Mouse (Mus musculus): Measurements from ENCODE around the gene Col23a1.
A peak's percentile ranks its signal among the peaks of the same experiment; 100 is the strongest.

Col23a1 gene

GRCm38 (mm10) chr11:51482251-51482650 is 192.5 kb downstream of the Col23a1 start:
- DNase-seq (ENCODE audit: low spot score in 2 of 2): no peak

DNA sequence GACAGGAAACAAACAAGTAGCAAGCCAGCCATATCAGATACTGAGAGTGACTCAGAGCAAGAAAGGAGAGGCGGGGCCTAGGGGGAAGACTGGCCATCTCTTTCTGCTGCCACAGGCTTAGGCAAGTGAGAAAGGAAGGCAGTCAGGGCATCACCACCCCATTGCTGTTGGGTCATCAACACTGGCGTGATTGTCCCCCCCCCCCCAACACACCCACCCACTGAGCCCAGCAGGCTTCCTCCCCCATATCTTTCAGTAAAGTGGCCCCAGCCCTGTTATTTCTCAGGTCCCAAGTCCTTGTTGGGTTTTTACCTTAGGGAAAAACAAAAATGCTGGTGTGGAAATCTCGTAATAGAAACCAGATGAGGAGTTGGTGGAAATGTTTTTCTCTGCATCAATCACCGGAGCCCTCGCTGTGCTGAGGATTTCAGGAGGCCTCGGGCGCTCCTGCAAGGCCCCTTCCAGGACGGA is 195.4 kb downstream of the Col23a1 start:
- DNase-seq (ENCODE audit: low spot score in 2 of 2): no peak

GRCm38 (mm10) chr11:51485775-51486464 is 196.2 kb downstream of the Col23a1 start:
- no peak for DNase-seq (ENCODE audit: low spot score in 2 of 2)

DNA sequence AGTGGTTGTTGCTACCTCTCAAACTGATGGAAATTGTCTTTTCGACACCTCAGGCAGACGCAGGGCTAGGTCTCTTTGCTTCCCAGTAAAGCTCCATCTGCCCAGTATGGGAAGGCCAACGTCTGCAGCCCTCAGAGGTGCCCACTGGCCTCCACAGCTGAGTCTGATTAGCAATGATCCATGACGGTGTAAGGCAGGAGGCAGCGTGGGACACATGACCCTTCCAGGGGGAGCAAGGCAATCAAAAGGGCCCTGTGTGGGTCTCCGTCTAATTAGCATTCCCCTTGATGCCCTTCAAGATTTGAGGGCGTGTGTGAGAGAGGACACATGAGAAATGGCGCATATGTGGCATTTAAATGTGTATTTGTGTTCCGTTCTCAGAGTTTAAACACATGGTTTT is 199.1 kb downstream of the Col23a1 start:
- DNase-seq (ENCODE audit: low spot score in 2 of 2): no peak

DNA sequence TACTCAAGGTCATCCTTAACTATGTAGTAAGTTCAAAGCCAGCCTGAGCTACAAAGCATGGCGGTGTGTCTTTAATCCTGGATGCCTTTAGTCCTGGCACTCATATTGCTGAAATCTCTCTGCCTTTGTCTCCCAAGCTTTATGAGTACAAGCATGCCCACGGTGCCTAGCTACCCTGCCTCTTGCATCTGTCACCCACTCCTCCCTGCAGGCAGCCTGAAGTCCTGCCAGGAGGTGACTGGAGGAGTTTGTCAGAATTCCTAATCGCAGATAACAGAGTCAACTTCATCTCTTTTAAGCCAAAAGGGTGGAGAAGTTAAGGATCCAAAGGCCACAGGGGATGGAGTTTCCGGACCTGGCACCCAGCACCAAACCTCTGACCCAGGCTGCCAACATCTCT is 203.7 kb downstream of the Col23a1 start:
- DNase-seq (ENCODE audit: low spot score in 2 of 2): no peak

DNA sequence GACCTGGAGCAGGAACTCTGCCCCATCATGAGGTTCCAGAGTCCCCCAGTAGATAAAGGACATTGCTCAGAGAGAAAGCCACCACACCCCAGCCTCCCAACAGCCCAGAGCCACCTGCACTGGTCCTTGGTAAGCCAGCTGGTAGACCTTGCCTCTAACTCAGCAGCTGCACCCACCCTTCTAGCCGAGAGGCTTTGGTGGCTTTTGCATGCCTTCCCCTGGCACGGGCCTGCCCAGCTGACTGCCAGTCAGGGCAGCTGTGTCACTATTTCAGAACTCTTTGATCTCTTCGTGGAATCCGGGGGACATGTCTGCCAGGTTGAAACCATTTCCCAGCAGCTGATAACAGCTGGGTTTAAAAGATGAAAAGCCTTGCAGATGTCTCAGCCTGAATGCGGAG is 204.5 kb downstream of the Col23a1 start:
- DNase-seq (ENCODE audit: low spot score in 2 of 2): no peak

- no peak for DNase-seq (ENCODE audit: low spot score in 2 of 2)
Observed at GRCm38 (mm10) chr11:51499776-51500175, 210.1 kb downstream of the Col23a1 start.

GRCm38 (mm10) chr11:51502431-51502851 is 212.7 kb downstream of the Col23a1 start:
- peak; percentile 23 to 76 for DNase-seq (ENCODE audit: low spot score in 2 of 2)

- DNase-seq (ENCODE audit: low spot score in 2 of 2): no peak
Observed at GRCm38 (mm10) chr11:51504946-51505345, 215.2 kb downstream of the Col23a1 start.

GRCm38 (mm10) chr11:51508053-51508452 is 218.3 kb downstream of the Col23a1 start:
- DNase-seq (ENCODE audit: low spot score in 2 of 2): no peak

DNA sequence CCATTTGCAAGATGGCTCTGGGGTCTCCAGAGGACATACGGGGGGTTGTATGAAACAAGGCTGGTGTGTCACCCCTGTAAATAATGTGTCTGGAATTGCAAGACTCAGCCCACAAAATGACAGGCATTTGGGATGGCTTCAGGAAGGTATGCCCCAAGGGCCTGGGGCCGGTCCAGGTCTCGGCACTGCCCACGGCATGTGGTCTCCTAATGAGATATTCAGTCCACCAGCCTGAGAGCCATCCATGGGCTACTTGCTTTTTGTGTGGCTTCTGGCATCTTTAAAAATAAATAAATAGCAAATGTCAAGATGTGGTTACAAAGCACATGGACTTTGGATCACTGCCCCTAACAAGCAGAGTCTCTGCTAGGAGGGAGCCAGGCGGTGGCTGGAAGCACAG is 219.5 kb downstream of the Col23a1 start:
- no peak for DNase-seq (ENCODE audit: low spot score in 2 of 2)

- no peak for DNase-seq (ENCODE audit: low spot score in 2 of 2)
Observed at GRCm38 (mm10) chr11:51513019-51513418, 223.3 kb downstream of the Col23a1 start.

DNA sequence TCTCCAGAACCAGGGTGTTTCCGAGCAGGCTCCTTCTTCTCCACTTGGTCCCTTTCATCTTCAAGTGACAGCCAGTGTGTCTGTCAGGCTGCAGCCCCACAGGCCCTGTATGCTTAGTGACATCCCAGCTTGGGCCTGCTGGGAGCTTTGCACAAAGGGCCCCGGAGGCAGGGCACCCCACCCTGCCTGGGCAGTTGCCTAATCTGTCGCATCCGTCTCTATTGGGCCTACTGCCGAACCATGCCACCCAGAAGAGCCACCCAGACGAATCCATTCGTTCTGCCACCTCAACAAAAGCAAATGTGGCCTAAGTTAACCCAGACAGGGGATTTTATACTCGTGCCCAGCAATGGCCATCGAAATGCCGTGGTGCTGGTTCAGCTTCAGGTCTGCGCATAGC is 225.6 kb downstream of the Col23a1 start:
- DNase-seq (ENCODE audit: low spot score in 2 of 2): no peak

DNA sequence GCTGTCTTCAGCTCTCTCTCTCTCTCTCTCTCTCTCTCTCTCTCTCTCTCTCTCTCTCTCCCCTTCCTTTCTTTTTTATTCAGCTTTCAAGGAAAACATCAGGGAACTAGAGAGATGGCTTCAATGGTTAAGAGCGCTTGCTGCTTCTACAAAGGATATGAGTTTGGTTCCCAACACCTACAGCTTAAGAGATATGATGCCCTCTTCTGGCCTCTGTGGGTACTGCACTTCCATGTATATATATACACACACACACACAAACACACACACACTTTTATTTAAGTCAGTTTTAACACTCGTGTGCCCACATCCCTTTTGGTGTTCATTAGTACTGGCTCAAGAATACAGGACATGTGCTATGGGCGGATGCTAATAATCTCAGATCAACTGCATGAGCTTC is 228.4 kb downstream of the Col23a1 start:
- no peak for DNase-seq (ENCODE audit: low spot score in 2 of 2)

- no peak for DNase-seq (ENCODE audit: low spot score in 2 of 2)
Observed at GRCm38 (mm10) chr11:51518585-51518984, 228.9 kb downstream of the Col23a1 start.

- DNase-seq (ENCODE audit: low spot score in 2 of 2): no peak
Observed at GRCm38 (mm10) chr11:51521440-51521839, 231.7 kb downstream of the Col23a1 start.

DNA sequence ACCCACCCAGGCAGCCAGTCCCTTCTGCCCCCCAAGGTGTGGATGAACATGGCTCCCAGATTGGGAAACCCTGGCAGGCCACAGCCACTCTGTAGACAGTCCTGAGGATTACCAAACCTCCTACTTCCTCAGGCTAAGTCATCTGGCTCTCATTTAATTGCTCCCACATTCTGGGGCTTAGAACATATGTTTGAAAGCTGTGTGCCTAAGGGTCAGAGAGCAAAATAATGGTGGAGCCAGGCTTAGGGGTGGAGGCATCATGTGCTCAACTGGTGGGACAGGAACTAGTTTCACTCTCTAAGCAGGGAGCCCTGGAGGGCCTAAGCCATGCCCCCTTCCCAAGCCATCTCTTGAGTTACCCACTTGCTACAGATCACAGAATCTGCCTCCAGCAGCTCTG is 233.5 kb downstream of the Col23a1 start:
- DNase-seq (ENCODE audit: low spot score in 2 of 2): no peak

- DNase-seq (ENCODE audit: low spot score in 2 of 2): no peak
Observed at GRCm38 (mm10) chr11:51523625-51524024, 233.9 kb downstream of the Col23a1 start.

DNA sequence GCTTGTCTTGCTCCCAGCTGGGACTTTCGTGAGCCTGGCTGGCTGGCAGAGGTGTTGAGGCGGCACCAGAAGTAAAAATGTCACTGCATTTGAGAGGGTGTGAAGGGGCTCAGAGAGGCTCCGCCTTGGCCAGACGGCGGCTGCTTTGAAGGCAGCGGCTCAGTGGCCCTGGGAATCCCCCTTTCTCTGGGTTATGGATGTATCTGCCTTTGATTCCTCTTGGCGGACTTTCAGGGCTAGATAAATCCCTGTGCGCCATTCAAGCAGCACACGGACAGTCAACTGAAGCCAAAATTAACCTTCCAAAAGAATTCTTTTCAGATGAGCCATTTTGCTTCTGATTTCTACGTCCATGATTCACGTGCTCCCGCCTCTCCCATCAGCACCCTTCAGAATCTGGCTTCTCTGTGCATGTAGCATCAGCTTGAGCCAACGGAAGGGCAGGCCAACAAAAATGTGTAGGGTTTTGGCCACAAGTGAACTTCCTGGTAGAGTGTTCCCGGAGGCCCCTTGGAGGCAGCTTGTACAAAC is 237.0 kb downstream of the Col23a1 start:
- DNase-seq (ENCODE audit: low spot score in 2 of 2): no peak

DNA sequence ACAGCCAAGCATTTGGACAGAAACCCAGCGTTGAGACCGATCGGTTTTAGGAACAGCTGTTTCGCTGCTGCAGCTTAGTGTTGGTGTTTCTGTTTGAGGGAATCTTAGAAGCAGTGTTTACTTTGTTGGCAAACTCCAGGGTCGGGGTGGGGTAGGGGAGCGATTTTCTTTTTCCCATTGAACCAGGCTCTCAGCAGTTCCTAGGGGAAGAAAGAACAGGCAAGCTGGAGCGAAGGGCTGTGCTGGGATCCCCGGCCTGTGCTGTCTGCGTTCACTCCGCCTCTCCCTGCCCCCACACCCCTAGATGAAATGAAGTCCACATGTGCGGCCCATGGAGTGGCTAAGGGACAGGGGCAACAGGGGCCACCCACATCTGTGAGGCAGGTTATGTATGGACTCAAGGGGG is 243.4 kb downstream of the Col23a1 start:
- no peak for DNase-seq (ENCODE audit: low spot score in 2 of 2)

DNA sequence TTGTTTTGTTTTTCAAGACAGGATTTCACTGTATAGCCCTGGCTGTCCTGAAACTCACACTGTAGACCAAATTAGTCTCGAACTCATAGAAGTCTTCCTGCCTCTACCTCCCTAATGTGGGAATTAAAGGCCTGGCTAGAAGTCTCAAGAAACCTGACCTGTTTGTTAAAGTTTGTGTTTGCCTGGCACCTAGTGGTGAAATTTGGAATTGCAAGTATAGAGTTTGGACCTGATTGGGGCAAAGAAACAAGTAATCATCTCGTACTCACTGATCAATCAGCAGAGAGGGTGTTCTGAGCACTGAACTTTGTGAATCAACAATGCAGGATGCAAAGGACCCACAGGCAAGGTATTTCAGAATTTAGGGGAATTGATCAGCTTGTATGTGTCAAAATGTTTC is 244.6 kb downstream of the Col23a1 start:
- DNase-seq (ENCODE audit: low spot score in 2 of 2): peak in 1 of 2 experiments; percentile 81

DNA sequence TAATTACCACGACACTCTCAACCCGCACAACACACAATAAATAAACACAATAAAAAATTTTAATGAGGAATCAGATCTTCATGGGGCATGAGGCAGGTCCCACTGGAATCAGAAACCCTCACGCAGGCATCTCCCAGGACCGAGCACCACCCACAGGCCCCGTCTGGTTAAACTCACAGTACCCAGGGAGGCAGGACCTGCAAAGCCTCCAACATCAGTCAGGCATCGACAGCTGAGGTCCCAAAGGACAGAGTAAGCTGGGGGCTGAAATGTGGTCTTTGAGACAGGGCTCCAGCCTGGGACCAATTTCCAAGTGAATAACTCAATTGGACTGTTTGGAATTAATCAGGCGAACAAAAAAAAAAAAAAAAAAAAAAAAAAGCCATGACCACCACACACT is 248.7 kb downstream of the Col23a1 start:
- DNase-seq (ENCODE audit: low spot score in 2 of 2): no peak

DNA sequence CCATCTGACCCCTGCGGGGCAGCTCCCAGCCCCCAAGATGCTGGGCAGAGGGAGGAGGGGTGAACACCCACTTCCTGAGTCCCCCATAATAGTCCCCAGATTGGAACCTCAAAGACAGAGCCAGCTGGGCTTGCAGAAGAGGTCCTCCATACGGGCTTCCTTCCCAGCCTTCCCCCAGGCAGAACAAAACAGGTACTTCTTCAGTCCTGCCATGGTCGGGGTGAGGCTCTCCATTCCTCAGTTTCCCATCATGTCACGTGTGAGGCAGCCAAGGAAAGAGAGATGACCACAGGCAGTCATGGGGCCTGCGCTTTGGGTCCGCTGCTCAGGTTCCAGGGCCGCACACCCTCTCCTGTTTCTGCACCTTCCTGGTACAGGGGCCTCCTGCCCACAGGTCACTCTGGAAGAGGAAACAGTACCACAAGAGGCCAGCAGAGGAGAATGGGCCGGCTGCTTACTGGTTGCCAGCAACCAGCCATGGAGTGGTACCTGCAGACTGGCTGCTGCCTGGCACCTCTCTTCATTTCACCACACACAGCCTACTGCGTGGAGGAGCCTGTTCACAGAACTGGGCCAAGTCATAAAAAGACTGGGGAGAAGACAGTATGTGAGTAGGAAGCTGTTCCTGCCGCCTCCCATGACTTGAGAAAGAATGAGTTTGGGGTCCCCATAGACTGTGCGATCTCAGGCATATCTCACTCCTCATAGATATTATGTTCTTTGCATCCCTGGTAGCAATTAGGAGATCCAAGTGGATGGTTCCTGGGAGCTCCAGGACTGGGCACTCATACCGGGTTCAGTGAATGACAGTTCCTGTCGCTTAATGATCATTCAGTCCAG is 249.4 kb downstream of the Col23a1 start:
- no peak for DNase-seq (ENCODE audit: low spot score in 2 of 2)

All from left cerebral cortex, adult 9 months (tissue).